Mouse (Mus musculus) cerebellum, postnatal 10 days (tissue): ENCODE results near the gene Zbed3.
"Not testable (repeated sequence)": the region's sequence is repeated elsewhere in the genome, so short reads cannot be mapped to it uniquely, and the experiment has no call there.

ENCODE experiments used
- DNase-seq, 2 experiments: peaks; one replicate each; pipeline ENCODE4 v3.0.0; 2021; ENCODE audit warnings: mixed read lengths in 2 of 2

Gene Zbed3

DNA sequence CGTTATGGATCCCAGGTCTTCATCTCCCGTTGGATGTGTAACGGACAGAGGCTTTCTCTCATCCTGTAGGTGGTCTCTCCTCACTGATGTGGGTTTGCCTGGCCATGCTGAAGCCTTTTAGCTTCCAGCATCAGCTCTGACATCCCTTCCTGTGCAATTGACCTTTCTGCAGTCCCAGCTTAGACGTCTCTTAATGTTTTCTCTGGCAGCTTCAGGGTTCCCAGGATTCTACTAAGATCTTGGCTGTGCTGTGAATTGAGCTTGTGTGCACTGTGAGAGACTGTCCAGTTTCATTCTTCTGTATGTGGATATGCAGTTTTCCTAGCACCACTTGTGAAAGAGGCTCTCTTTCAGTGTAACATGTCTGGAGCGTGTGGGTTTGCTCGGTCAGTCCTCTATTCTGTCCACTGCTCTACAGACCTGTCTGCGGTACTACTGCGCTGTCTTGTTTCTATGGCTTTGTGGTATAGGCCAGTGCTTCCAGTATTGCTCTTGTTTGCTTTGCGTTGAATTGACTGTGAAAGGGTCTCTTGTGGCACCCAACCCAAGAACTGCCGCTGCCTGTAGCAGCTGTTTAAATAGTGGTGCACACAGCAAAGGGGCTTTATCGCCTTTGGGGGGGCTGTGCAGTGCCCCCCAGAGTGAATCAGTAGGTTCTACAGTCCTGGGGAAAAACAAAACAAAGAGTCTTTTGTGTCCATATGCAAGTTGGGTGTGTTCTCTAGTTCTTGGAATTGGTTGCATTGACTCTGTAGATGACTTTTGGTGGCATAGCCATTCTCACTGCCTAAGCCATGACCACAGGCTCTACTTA, 8.9 kb downstream of the Zbed3 start:
- DNase-seq, result no peak

DNA sequence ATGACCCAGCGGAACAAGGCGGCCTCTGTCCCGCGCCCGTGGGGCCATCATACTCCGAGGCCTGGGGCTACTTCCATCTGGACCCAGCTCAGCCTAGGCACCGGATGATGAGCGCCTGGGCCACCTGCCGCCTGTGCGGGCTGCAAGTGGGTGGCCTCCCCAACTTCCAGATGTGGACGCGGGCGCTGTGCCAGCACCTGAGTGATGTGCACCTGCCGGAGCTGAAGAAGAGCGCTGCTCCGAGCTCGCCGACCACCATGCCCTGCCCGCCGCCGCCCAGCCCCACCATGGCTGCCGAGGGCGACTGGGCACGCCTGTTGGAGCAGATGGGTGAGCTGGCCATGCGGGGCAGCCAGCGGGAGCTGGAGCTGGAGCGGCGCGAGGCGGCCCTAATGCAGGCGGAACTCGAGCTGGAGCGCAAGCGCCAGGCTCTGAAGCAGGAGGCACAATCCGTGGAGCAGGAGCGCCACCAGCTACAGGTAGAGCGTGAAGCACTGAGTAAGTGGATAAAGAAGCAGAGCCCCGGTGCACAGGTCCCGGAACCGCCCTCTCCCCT, 12.8 kb downstream of the Zbed3 start:
- peak; percentile 77 to 84 for DNase-seq

- DNase-seq, result no peak
Measured at GRCm38 (mm10) chr13:95343470-95343869, 20.1 kb downstream of the Zbed3 start.

DNA sequence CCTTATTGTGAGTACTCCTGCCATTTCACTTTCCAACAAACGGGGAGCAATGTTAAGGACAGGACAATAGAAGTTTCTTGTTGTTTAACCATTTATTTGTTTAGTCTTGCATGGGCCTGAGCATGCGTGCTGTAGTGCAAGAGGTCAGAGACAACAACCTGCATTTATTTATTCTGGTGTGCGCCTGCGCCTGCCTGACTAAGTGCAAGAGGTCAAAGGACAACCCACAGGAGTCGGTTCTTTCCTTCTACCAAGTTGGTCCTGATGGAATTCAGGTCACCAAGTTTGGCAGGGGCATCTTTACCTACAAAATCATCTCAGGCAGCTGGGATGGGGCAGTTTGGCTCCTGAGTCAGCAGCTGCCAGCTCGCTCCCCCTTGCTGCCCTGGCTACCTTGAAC, 22.5 kb downstream of the Zbed3 start:
- no peak for DNase-seq

GRCm38 (mm10) chr13:95347018-95347696, 23.7 kb downstream of the Zbed3 start:
- peak; percentile 91 to 93 for DNase-seq

GRCm38 (mm10) chr13:95348476-95348875, 25.1 kb downstream of the Zbed3 start:
- peak in 1 of 2 experiments; percentile 21 for DNase-seq

- no peak for DNase-seq
Measured at GRCm38 (mm10) chr13:95358223-95358622, 34.8 kb downstream of the Zbed3 start.

DNA sequence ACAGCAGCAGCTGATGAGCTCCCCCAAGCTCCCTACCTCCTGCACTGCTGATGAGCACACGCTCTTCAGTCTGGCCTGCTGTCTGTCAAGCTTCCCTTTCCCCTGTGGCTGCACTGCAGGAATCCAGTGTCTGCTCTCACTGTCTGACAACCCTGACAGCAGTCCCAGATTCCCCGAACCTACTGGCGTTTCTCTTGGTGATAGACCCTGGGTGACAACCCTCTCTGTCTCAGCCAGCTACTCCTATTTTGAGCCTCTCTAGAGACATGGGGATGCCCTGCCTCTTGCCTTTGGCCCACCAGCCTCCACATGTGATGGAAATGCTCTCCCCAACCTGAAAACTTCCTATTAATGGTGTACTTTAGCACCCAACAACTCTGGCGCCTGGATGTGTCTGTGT, 40.0 kb downstream of the Zbed3 start:
- DNase-seq, result no peak

- DNase-seq, result no peak
Measured at GRCm38 (mm10) chr13:95366356-95366755, 42.9 kb downstream of the Zbed3 start.

DNA sequence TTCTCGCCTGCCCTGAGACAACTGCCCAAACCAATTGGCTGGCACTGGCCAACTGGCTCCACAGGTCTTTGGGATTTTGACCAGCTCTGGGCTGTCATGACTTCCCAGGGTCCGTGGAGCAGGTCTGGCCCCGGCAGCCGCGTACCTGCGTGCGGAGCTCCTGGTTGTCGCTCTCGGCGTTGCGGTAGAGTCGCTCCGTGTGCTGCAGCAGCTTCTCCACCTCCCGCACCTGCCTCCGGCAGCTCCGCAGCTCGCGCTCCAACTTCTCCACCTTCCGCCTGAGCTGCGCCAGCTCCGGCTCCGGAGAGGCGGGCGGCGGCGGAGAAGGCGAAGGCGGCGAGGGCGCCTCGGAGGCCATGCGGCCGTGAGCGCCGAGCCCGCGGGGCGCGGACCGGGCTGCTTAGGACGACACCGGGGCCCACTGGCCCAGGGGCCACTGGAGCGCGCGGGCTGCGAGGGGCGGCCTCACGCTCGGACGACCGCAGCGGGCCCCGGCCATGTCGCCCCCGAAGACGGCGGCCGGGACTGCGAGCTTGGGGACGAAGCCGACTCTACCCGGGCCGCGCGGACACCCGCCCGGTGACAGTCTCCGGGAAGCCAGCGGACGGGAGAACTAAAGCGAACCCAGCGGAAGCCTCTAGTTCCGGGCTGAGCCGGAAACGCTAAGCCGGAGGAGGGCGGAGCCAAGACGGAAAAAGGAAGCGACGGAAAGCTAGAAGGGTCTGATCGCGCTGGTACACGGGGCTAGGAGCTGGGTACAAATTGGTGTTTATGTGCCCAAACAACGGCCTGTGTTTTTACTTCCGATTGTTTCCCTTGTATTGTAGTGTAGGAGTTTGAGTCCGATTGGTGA, 51.5 kb downstream of the Zbed3 start, which contains the start of gene Aggf1:
Aggf1 (minus strand) TSS at position 652 of the 853 bp plus-strand sequence.
- DNase-seq, result peak; percentile 94

DNA sequence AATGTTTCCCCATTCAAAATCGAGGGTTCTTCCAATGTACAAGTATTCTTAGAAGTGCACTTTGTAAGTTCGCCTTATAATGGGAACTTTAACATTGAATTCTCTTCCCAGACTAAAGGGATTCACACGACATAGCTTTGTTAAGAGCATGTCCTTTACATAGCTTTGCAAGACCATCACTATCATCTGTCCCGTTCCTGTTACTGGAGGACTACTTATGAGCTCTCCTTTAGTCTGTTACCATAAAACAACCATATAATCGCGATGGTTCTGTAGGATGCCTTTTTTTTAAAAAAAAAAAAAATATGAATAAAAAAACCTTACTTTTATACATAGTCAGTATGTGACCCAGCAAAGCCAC, 52.1 kb downstream of the Zbed3 start:
- DNase-seq, result no peak

DNA sequence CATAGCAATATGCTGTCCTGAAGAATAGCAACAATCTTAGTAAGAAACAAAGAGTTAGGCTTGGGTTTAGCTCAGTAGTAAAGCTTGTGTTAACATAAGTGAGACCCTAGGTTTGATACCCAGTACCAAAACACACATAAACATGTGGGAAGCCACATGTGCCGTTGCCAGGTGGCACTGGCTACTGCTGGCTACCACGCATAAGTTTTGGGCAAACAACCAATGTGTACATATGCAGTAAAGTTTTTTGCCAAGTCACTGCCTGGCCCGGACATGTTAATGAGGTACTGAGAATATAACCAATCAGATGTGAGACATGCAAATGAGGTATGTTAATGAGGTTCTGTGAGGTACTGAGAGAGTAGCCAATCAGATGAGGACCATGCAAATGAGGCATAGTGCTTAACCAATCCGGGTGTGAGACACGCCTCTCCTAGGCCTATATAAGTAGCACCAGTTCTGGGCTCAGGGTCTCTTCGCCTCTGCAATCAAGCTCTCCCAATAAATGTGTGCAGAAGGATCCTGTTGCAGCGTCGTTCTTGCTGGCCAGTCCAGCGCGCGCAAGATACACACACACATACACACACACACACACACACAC, 53.4 kb downstream of the Zbed3 start:
- not testable (repeated sequence) for DNase-seq

DNA sequence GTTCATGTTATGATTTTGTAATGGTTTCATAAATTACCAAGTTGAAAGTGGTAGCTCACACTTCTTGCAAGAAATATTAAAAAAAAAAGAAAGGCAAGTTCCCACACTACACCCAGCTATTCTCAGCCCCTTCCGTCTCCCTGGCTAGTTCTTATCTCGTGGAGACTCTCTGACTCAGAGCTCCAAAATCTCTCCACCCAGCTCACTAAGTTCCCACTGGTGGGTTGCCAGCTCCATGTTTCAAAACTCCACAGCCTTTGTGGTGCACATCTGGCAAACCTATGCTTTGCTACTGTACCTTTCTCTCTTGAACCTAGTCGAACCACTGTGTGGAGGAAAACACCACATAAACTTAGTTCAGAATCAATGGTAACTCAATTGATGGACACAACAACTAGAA, 55.3 kb downstream of the Zbed3 start:
- DNase-seq, result no peak

DNA sequence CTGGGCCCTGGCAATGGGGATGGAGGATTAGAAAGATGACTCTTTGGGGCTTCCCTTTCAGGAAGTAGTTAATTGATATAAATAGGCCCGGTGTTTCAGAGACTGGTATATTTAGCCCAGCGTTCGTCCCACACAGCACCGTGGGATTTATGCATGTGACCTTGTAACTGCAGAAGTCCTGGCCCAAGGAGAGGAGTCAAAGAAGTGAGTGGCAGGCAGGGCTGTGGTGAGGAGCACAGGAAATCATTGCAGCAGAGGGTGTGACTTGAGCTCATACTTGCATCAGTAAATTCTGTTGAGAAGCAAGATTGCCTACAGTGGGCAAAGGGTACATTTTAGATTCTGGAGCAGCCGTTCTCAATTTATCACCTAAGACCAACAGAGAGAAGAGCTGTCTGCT, 59.0 kb downstream of the Zbed3 start:
- DNase-seq, result no peak
